Mouse (Mus musculus) urinary bladder, adult 2 months (tissue): Measurements from ENCODE around the gene Slc7a11. TPM values are rescaled to one million over a fixed set of nuclear protein-coding genes. Genes with fewer than 3 reads are reported as not detected.

ENCODE experiments used
- DNase-seq: peaks from one replicate; pipeline ENCODE4 v3.0.0; 2022; ENCODE audit warnings: low spot score
- polyA plus RNA-seq: library from polyadenylated mRNA; depleted of rRNA; stranded (reverse); fragments of >200 nt; gene quantifications from 2 replicates; pipeline ENCODE4 v1.2.3, GENCODE M21; 2012

The Slc7a11 gene
- polyA plus RNA-seq, 1 experiment = 0.33 TPM

DNA sequence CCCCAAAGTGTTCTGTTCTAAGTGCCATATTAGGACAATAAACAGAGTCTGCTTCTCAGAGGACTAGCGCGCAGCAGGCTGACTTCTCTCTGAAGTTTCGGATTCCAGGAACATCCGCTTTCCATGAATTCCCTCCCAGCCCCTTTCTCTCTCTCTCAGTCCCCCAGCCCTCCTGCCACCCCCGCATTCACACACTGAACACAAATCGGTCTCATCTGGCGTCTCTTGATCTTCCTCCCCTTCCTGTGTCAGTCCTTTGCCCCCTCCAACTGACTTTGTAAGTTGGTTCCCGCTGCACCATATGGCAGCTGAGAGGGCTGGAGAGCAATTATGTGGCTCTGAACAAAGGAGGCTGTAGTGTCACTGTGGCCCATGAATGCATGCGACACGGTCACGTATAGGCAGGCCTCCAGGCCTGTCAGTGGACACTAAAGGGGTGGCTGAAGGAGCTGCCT, 577.3 kb downstream of the Slc7a11 start:
- no peak for DNase-seq

DNA sequence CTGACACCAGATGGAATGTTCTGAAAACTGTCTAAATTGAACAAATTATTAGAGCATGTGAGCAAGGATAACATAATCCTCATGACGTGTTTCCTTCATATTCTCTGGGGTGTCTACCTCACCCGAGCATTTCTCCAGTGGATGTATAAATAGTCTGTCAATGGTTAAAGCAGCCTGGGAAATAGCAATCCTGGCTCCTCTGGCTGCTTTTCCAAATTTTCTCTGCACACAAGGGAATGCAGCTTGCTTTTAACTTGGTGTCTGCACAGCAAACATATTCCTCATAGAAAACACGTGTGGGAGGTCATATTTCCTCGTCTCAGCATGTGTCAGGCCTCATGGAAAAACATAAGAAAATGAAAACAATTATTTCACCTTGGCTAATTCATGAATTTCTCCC, 586.6 kb downstream of the Slc7a11 start:
- DNase-seq = no peak

DNA sequence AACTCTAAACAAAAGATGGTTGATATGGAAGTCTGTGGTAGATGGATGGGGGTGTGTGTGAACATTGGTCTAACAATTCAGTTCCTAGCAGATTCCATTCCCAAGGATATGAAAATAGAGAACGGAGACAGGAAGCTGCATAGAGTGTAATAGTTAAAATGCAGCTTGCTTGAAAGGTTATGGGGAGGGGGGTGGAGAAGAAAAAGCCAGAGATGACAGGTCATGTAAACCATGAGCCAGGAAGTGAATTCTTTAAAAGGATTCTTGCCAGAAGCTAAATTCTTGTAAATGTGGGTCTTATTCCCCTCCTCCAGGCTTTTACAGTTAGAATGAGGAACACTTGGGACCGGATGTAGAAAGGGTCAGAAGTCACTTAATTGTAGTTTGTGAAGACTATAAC, 589.1 kb downstream of the Slc7a11 start:
- no peak for DNase-seq

DNA sequence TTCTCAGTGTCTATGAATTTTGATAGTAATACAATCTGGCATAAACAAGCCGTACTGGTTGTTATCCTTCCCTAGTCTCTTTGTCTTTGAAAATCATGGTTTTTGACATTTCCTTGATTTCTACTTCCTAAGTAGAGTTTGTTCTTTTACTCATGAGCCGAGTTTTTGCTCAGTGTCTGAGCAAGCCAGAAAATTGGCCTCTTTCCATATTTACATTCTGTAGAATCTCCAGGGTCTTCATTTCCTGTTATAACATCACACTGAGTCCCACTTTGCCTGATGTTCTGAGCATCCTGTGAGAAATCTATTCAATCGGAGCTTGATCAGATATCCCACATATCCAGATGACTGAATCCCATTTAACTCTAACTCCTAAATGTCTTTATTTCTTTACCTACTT, 600.4 kb downstream of the Slc7a11 start:
- no peak for DNase-seq
